Mouse (Mus musculus) left cerebral cortex, adult 9 months (tissue): Measurements from ENCODE around the gene Gas6.

Experiments
- DNase-seq, 2 experiments: peaks; one replicate each; pipeline ENCODE4 v3.0.0; 2022; ENCODE audit warnings: low spot score in 2 of 2

Gas6 gene

GRCm38 (mm10) chr8:13493858-13494631 lies at the start of gene Gas6:
TSS of gene Gas6 (minus strand) at chr8:13494490.
- peak in 1 of 2 experiments; percentile 42 for DNase-seq

- DNase-seq, result no peak
Measured at GRCm38 (mm10) chr8:13541526-13541925, 47.2 kb upstream of the Gas6 start.

- no peak for DNase-seq
Measured at GRCm38 (mm10) chr8:13540122-13540521, 45.8 kb upstream of the Gas6 start.

- peak; percentile 45 to 66 for DNase-seq
Measured at GRCm38 (mm10) chr8:13538821-13539220, 44.5 kb upstream of the Gas6 start.

- no peak for DNase-seq
Measured at GRCm38 (mm10) chr8:13537102-13537501, 42.8 kb upstream of the Gas6 start.

- no peak for DNase-seq
Measured at GRCm38 (mm10) chr8:13533123-13533522, 38.8 kb upstream of the Gas6 start.

- no peak for DNase-seq
Measured at GRCm38 (mm10) chr8:13531602-13532171, 37.4 kb upstream of the Gas6 start.

- peak in 1 of 2 experiments; percentile 46 for DNase-seq
Measured at GRCm38 (mm10) chr8:13530941-13531340, 36.7 kb upstream of the Gas6 start.

GRCm38 (mm10) chr8:13530401-13530800 lies 36.1 kb upstream of the Gas6 start:
- no peak for DNase-seq

GRCm38 (mm10) chr8:13529891-13530316 lies 35.6 kb upstream of the Gas6 start:
- peak in 1 of 2 experiments; percentile 57 for DNase-seq

- DNase-seq, result no peak
Measured at GRCm38 (mm10) chr8:13529011-13529840, 34.9 kb upstream of the Gas6 start.

GRCm38 (mm10) chr8:13521392-13521791 lies 27.1 kb upstream of the Gas6 start:
- no peak for DNase-seq

- no peak for DNase-seq
Measured at GRCm38 (mm10) chr8:13520349-13520748, 26.1 kb upstream of the Gas6 start.

- DNase-seq, result peak; percentile 52
Measured at GRCm38 (mm10) chr8:13519503-13519902, 25.2 kb upstream of the Gas6 start.

- no peak for DNase-seq
Measured at GRCm38 (mm10) chr8:13517284-13517781, 23.0 kb upstream of the Gas6 start.

GRCm38 (mm10) chr8:13516728-13517127 lies 22.4 kb upstream of the Gas6 start:
- DNase-seq, result no peak

GRCm38 (mm10) chr8:13516011-13516442 lies 21.7 kb upstream of the Gas6 start:
- DNase-seq, result no peak

- DNase-seq, result no peak
Measured at GRCm38 (mm10) chr8:13513556-13514370, 19.5 kb upstream of the Gas6 start.

- no peak for DNase-seq
Measured at GRCm38 (mm10) chr8:13512677-13513076, 18.4 kb upstream of the Gas6 start.

GRCm38 (mm10) chr8:13512016-13512415 lies 17.7 kb upstream of the Gas6 start:
- DNase-seq, result no peak

- no peak for DNase-seq
Measured at GRCm38 (mm10) chr8:13507284-13507937, 13.1 kb upstream of the Gas6 start.
